Mouse (Mus musculus) stomach, postnatal 0 days (tissue): ENCODE results near the gene 4931406P16Rik.

Experiments
- CTCF ChIP-seq: IDR thresholded peaks from 2 replicates; pipeline ENCODE4 v1.5.1; 2016; ENCODE audit warnings: antibody characterized with exemption, low read depth, mild to moderate bottlenecking, moderate library complexity
- EP300 ChIP-seq: optimal IDR thresholded peaks from 2 replicates; pipeline ENCODE3; 2016; ENCODE audit warnings: antibody characterized with exemption

GRCm38 (mm10) chr7:34319957-34320356 is 6.6 kb upstream of the 4931406P16Rik start:
- TF ChIP-seq EP300 (no peak), CTCF (no peak)
